14 mouse cellular contexts compared by ENCODE assay signal in genomic region chr3:146451375-146451774, GRCm38 (mm10). TPM values are rescaled to one million over a fixed set of nuclear protein-coding genes. Genes with fewer than 3 reads are reported as not detected.
DNase-seq lines count a peak whose midpoint lies in the region; ATAC-seq and TF ChIP-seq lines count a peak whose summit lies in the region.
"Had no signal": no experiment of that assay in that cellular context is flagged by ENCODE, and none has a peak within 500 bp of the region (broad histone marks: within the 10 kb centered on the region; RNA-seq: fewer than 3 reads in every experiment).

No protein-coding gene starts in this region.

- H3K27ac ChIP-seq in heart, embryonic 15.5 days = no peak overlapping the region
- no peak overlapping the region for H3K27ac ChIP-seq in lung, embryonic 14.5 days (ENCODE audit: low read depth)
- no peak overlapping the region for H3K27ac ChIP-seq in bone marrow macrophage, adult 2 months (ENCODE audit: insufficient read depth, low read depth, low read length)

- no peak for DNase-seq in heart, adult 18-20 months
- no peak for DNase-seq in lung, embryonic 14.5 days
- no peak for DNase-seq in lung, adult 18-20 months
- peak; percentile 10 for DNase-seq in naive thymus-derived CD4-positive, alpha-beta T cell, adult 2 months (ENCODE audit: low read depth)
- no peak for DNase-seq in ovary, postnatal 10 days (ENCODE audit: low spot score)
- no peak for DNase-seq in embryo, embryonic 11 days
- DNase-seq: adrenal gland, adult 8-10 months; cerebellum, adult 18-20 months; forebrain, postnatal 0 days; kidney, postnatal 25 days had no signal

- ATAC-seq in heart, embryonic 15.5 days (replicated peaks; ENCODE audit: insufficient number of reproducible peaks, insufficient read depth, low FRiP score, low read depth) = no peak
- no peak for ATAC-seq in lung, embryonic 14.5 days (ENCODE audit: insufficient read depth)

- H3K4me2 ChIP-seq in heart, embryonic 15.5 days = peak overlapping the region; percentile 69; the same call in 1 of the 2 replicates
- H3K4me2 ChIP-seq in lung, embryonic 14.5 days = peak overlapping the region; percentile 80

- H3K4me3 ChIP-seq in heart, embryonic 15.5 days = no peak overlapping the region
- no peak overlapping the region for H3K4me3 ChIP-seq in lung, embryonic 14.5 days (ENCODE audit: low read depth, low read length)
- H3K4me3 ChIP-seq in bone marrow macrophage, adult 2 months (ENCODE audit: insufficient read depth, low read length) = 0 out of 2 replicates have a peak overlapping the region, but pooled peaks have one; percentile 0

- H3K9me3 ChIP-seq in heart, embryonic 15.5 days (replicated peaks) = no peaks in the 10 kb centered on the region
- H3K9me3 ChIP-seq in lung, embryonic 14.5 days (ENCODE audit: low read depth, low read length) = no peaks in the 10 kb centered on the region
- H3K9me3 ChIP-seq: embryonic facial prominence, embryonic 12.5 days; midbrain, embryonic 12.5 days had no signal

- peaks cover 12% of the 10 kb centered on the region for H3K4me1 ChIP-seq in heart, embryonic 15.5 days (replicated peaks)
- H3K4me1 ChIP-seq in lung, embryonic 14.5 days (ENCODE audit: insufficient read depth) = no peaks in the 10 kb centered on the region
- peaks cover 16% of the 10 kb centered on the region for H3K4me1 ChIP-seq in bone marrow macrophage, adult 2 months (ENCODE audit: control insufficient read depth, insufficient read depth, low read length)
- H3K4me1 ChIP-seq: embryonic facial prominence, embryonic 12.5 days had no signal

- no peak for TF ChIP-seq POLR2A in bone marrow macrophage, adult 2 months (IDR thresholded peaks at IDR 0.05; ENCODE audit: borderline replicate concordance, low read depth, low read length)

- no peak for TF ChIP-seq CTCF in lung, embryonic 14.5 days (IDR thresholded peaks at IDR 0.05; ENCODE audit: low read depth)
- no peak for TF ChIP-seq CTCF in bone marrow macrophage, adult 2 months (IDR thresholded peaks at IDR 0.05; ENCODE audit: low read depth, low read length)

- H3K9ac ChIP-seq in heart, embryonic 15.5 days = no peak overlapping the region
- no peak overlapping the region for H3K9ac ChIP-seq in lung, embryonic 14.5 days

- H3K27me3 ChIP-seq in heart, embryonic 15.5 days = no peaks in the 10 kb centered on the region
- H3K27me3 ChIP-seq in lung, embryonic 14.5 days (ENCODE audit: insufficient read depth, low read length) = no peaks in the 10 kb centered on the region
- H3K27me3 ChIP-seq: embryonic facial prominence, embryonic 12.5 days; midbrain, embryonic 12.5 days had no signal

- peaks cover 10% of the 10 kb centered on the region; the same call in 1 of the 2 replicates for H3K36me3 ChIP-seq in heart, embryonic 15.5 days
- H3K36me3 ChIP-seq in lung, embryonic 14.5 days (ENCODE audit: insufficient read depth) = no peaks in the 10 kb centered on the region
- H3K36me3 ChIP-seq: embryonic facial prominence, embryonic 12.5 days; midbrain, embryonic 12.5 days had no signal

- WGBS in heart, embryonic 15.5 days = 85% methylated on average over 5 of the region's 5 CpGs
- WGBS in lung, embryonic 14.5 days = 86% methylated on average over 5 of the region's 5 CpGs

RNA-seq across cellular contexts. Expression of gene Ctbs, which starts 1.8 kb away (rescaled TPM):
- 7.5 and 8.6 TPM in 2 replicates for polyA plus RNA-seq in heart, embryonic 15.5 days (2015; fragmentation: Nextera tagmentation; extraction: Ambion mirVana)
- 1 to 10 TPM; 2.6 to 3.4 TPM for total RNA-seq in heart, adult 18-20 months (2021)
- polyA plus RNA-seq in lung, embryonic 14.5 days (2014; fragmentation: Nextera tagmentation; extraction: Ambion mirVana) = 8.9 and 10.4 TPM in 2 replicates
- 27.2 and 31.6 TPM in 2 replicates for polyA plus RNA-seq in bone marrow macrophage, adult 2 months (2012; ENCODE audit: insufficient read depth, insufficient read length, missing spikeins)

RNA-seq across cellular contexts. Expression of gene Ssx2ip, which starts 46.9 kb away (rescaled TPM):
- polyA plus RNA-seq in heart, embryonic 15.5 days (2015; fragmentation: Nextera tagmentation; extraction: Ambion mirVana) = 15.5 and 20.1 TPM in 2 replicates
- total RNA-seq in heart, adult 18-20 months (2021) = 10 to 100 TPM; 13.0 to 15.1 TPM
- polyA plus RNA-seq in lung, embryonic 14.5 days (2014; fragmentation: Nextera tagmentation; extraction: Ambion mirVana) = 29.3 and 30.5 TPM in 2 replicates
- 6.1 and 6.9 TPM in 2 replicates for polyA plus RNA-seq in bone marrow macrophage, adult 2 months (2012; ENCODE audit: insufficient read depth, insufficient read length, missing spikeins)

RNA-seq across cellular contexts. Expression of gene Spata1, which starts 48.2 kb away (rescaled TPM):
- polyA plus RNA-seq in heart, embryonic 15.5 days (2015; fragmentation: Nextera tagmentation; extraction: Ambion mirVana) = 4.2 and 5.8 TPM in 2 replicates
- 1 to 10 TPM; 1.1 to 2.5 TPM for total RNA-seq in heart, adult 18-20 months (2021)
- 4.2 and 4.8 TPM in 2 replicates for polyA plus RNA-seq in lung, embryonic 14.5 days (2014; fragmentation: Nextera tagmentation; extraction: Ambion mirVana)
- polyA plus RNA-seq in bone marrow macrophage, adult 2 months (2012; ENCODE audit: insufficient read depth, insufficient read length, missing spikeins) = 4.0 and 7.2 TPM in 2 replicates

RNA-seq across cellular contexts. Expression of gene Gng5, which starts 48.2 kb away (rescaled TPM):
- 976 and 1,307 TPM in 2 replicates for polyA plus RNA-seq in heart, embryonic 15.5 days (2015; fragmentation: Nextera tagmentation; extraction: Ambion mirVana)
- total RNA-seq in heart, adult 18-20 months (2021) = 100 to 1,000 TPM; 205 to 275 TPM
- polyA plus RNA-seq in lung, embryonic 14.5 days (2014; fragmentation: Nextera tagmentation; extraction: Ambion mirVana) = 887 and 951 TPM in 2 replicates
- 450 and 503 TPM in 2 replicates for polyA plus RNA-seq in bone marrow macrophage, adult 2 months (2012; ENCODE audit: insufficient read depth, insufficient read length, missing spikeins)
